In the genomic region with DNA sequence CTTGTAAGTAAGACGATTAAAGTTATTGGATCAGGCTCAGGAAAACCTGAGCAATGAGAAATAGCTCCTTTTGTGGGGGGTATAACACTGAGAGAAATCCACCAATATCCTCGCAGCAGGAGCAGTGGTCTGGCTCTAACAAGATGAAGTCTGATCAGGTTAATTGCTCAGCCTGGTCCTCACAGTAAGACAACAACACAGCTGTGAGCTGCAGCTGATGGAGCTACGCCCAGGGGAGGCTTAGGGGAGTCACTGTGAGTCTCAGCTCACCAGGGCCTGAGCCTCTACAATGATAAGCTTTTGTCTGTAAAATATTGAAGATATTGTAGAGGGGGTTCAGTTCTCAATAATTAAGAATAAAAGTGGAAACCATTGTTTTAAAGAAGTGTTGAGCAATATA, we compare ENCODE assay signal across 25 mouse cellular contexts.
A peak's percentile ranks its signal among the peaks of the same experiment; 100 is the strongest.
DNase-seq lines count a peak whose midpoint lies in the region; ATAC-seq and TF ChIP-seq lines count a peak whose summit lies in the region.
"Had no signal": no experiment of that assay in that cellular context is flagged by ENCODE, and none has a peak within 500 bp of the region (broad histone marks: within the 10 kb centered on the region; RNA-seq: fewer than 3 reads in every experiment).

No protein-coding gene starts in this region.

- H3K4me1 ChIP-seq in embryonic facial prominence, embryonic 14.5 days (ENCODE audit: control insufficient read depth, insufficient read depth, low read length), result no peaks in the 10 kb centered on the region
- no peaks in the 10 kb centered on the region; the same call in 1 of the 2 replicates for H3K4me1 ChIP-seq in embryonic facial prominence, embryonic 10.5 days
- H3K4me1 ChIP-seq in lung, embryonic 16.5 days (replicated peaks; ENCODE audit: control insufficient read depth, insufficient read depth, low read length), result no peaks in the 10 kb centered on the region
- no peaks in the 10 kb centered on the region for H3K4me1 ChIP-seq in lung, adult 2 months (ENCODE audit: control insufficient read depth, insufficient read depth, low read length)
- H3K4me1 ChIP-seq: embryonic facial prominence, embryonic 13.5 days had no signal

- no peak for TF ChIP-seq CTCF in lung, adult 2 months (IDR thresholded peaks at IDR 0.05; ENCODE audit: insufficient read depth, low read length)
- TF ChIP-seq CTCF in brain, embryonic 14.5 days (IDR thresholded peaks at IDR 0.05; ENCODE audit: borderline replicate concordance, extremely low read depth, insufficient read depth, insufficient read length), result no peak

- H3K27ac ChIP-seq in embryonic facial prominence, embryonic 14.5 days (replicated peaks; ENCODE audit: low read depth, low read length), result no peak overlapping the region
- H3K27ac ChIP-seq in embryonic facial prominence, embryonic 10.5 days (replicated peaks), result no peak overlapping the region
- no peak overlapping the region for H3K27ac ChIP-seq in lung, embryonic 16.5 days (ENCODE audit: low read length)
- H3K27ac ChIP-seq: embryonic facial prominence, embryonic 13.5 days; forebrain, embryonic 13.5 days; forebrain, embryonic 15.5 days had no signal

- 0 out of 2 replicates have a peak, but pooled peaks cover 3% of the 10 kb centered on the region for H3K9me3 ChIP-seq in embryonic facial prominence, embryonic 14.5 days (ENCODE audit: control insufficient read depth, low read length)
- H3K9me3 ChIP-seq in embryonic facial prominence, embryonic 10.5 days, result peaks cover 5% of the 10 kb centered on the region; the same call in 1 of the 2 replicates
- no peaks in the 10 kb centered on the region for H3K9me3 ChIP-seq in lung, embryonic 16.5 days (ENCODE audit: control insufficient read depth, low read length)
- H3K9me3 ChIP-seq: forebrain, embryonic 13.5 days; forebrain, embryonic 15.5 days had no signal

- peak; percentile 26 for DNase-seq in embryonic facial prominence, embryonic 14.5 days (ENCODE audit: low spot score)
- DNase-seq in embryonic facial prominence, embryonic 10.5 days (ENCODE audit: low spot score), result no peak
- no peak for DNase-seq in lung, adult 2 months
- peak; percentile 23 for DNase-seq in brain, embryonic 14.5 days (ENCODE audit: low read depth)
- DNase-seq in retina, postnatal 1 day, result peak; percentile 42
- no peak for DNase-seq in cerebellum, adult 9-10 months
- DNase-seq: adrenal gland, adult 8-10 months; adrenal gland, postnatal 14 days; adrenal gland, postnatal 36 days; B cell, adult 2 months; cerebellum, adult 11 months; cerebellum, adult 18-20 months; cerebellum, adult 8-10 months; cerebellum, postnatal 10 days; cerebellum, postnatal 25 days; forebrain, postnatal 0 days had no signal

- ATAC-seq in embryonic facial prominence, embryonic 14.5 days (ENCODE audit: low read depth), result no peak
- ATAC-seq in lung, embryonic 16.5 days (ENCODE audit: low read depth), result peak; percentile 61
- ATAC-seq: activated CD4-positive, CD25-positive, alpha-beta regulatory T cell, adult 4 months; CD4-positive, CD25-positive, alpha-beta regulatory T cell, adult 4 months; forebrain, embryonic 13.5 days; forebrain, embryonic 15.5 days; forebrain, postnatal 0 days; Patski had no signal

- H3K9ac ChIP-seq in embryonic facial prominence, embryonic 14.5 days (ENCODE audit: low read depth, low read length), result no peak overlapping the region
- no peak overlapping the region for H3K9ac ChIP-seq in lung, embryonic 16.5 days (ENCODE audit: low read length)
- H3K9ac ChIP-seq: embryonic facial prominence, embryonic 13.5 days; forebrain, embryonic 13.5 days; forebrain, embryonic 15.5 days; forebrain, postnatal 0 days had no signal

- no peaks in the 10 kb centered on the region for H3K27me3 ChIP-seq in embryonic facial prominence, embryonic 14.5 days (replicated peaks; ENCODE audit: control insufficient read depth, insufficient read depth, low read length)
- no peaks in the 10 kb centered on the region for H3K27me3 ChIP-seq in embryonic facial prominence, embryonic 10.5 days (replicated peaks; ENCODE audit: low read depth, poor library complexity, severe bottlenecking)
- no peaks in the 10 kb centered on the region for H3K27me3 ChIP-seq in lung, embryonic 16.5 days (ENCODE audit: control insufficient read depth, insufficient read depth, low read depth, low read length)
- H3K27me3 ChIP-seq: CH12.LX; embryonic facial prominence, embryonic 13.5 days; forebrain, embryonic 13.5 days; forebrain, embryonic 15.5 days; Patski had no signal

- H3K4me2 ChIP-seq in embryonic facial prominence, embryonic 14.5 days (ENCODE audit: low read depth, low read length), result no peak overlapping the region
- no peak overlapping the region for H3K4me2 ChIP-seq in lung, embryonic 16.5 days (ENCODE audit: low read depth, low read length)
- H3K4me2 ChIP-seq: embryonic facial prominence, embryonic 13.5 days; forebrain, embryonic 13.5 days; forebrain, embryonic 15.5 days had no signal

- no peak for TF ChIP-seq POLR2A in lung, adult 2 months (IDR thresholded peaks at IDR 0.05; ENCODE audit: borderline replicate concordance, extremely low read depth, low read depth, low read length)
- no peak for TF ChIP-seq POLR2A in brain, embryonic 14.5 days (IDR thresholded peaks at IDR 0.05; ENCODE audit: borderline replicate concordance, extremely low read depth, insufficient read depth, insufficient read length, poor library complexity, severe bottlenecking)

- no peak overlapping the region for H3K4me3 ChIP-seq in embryonic facial prominence, embryonic 14.5 days (ENCODE audit: low read depth, low read length)
- no peak overlapping the region for H3K4me3 ChIP-seq in embryonic facial prominence, embryonic 10.5 days
- H3K4me3 ChIP-seq in lung, embryonic 16.5 days (ENCODE audit: low read length), result no peak overlapping the region
- H3K4me3 ChIP-seq in lung, adult 2 months (replicated peaks; ENCODE audit: extremely low read depth, low read depth, low read length), result no peak overlapping the region
- H3K4me3 ChIP-seq: embryonic facial prominence, embryonic 13.5 days; forebrain, embryonic 13.5 days; forebrain, embryonic 15.5 days had no signal

- H3K36me3 ChIP-seq in embryonic facial prominence, embryonic 14.5 days (ENCODE audit: control insufficient read depth, insufficient read depth, low read length), result no peaks in the 10 kb centered on the region
- H3K36me3 ChIP-seq in embryonic facial prominence, embryonic 10.5 days (replicated peaks), result no peaks in the 10 kb centered on the region
- H3K36me3 ChIP-seq in lung, embryonic 16.5 days (ENCODE audit: control insufficient read depth, insufficient read depth, low read length), result no peaks in the 10 kb centered on the region
- H3K36me3 ChIP-seq: embryonic facial prominence, embryonic 13.5 days; forebrain, embryonic 15.5 days; G1E had no signal

- 51% methylated on average over 3 of the region's 3 CpGs for WGBS in embryonic facial prominence, embryonic 14.5 days
- WGBS in embryonic facial prominence, embryonic 10.5 days, result 55% methylated on average over 3 of the region's 3 CpGs
- WGBS in lung, embryonic 16.5 days, result 49% methylated on average over 3 of the region's 3 CpGs
- WGBS in lung, adult 2 months, result 79% methylated on average over 3 of the region's 3 CpGs

Comparison
In these comparisons a context has a peak if more than half of its experiments do, and no peak if none do; other contexts are left out.
1. DNase-seq: peak in embryonic facial prominence, embryonic 14.5 days (single experiment), brain, embryonic 14.5 days (single experiment) and retina, postnatal 1 day (single experiment); none in embryonic facial prominence, embryonic 10.5 days (single experiment), lung, adult 2 months (single experiment) and cerebellum, adult 9-10 months (single experiment).